Mouse (Mus musculus) cerebellum, adult 2 months (tissue): ENCODE measurements around the gene Vps4b.

Experiments used
- CTCF ChIP-seq: fragments of 200-500 bp; IDR thresholded peaks from 2 replicates; pipeline ENCODE4 v1.5.1; 2011; ENCODE audit warnings: low read depth, mild to moderate bottlenecking, control low read depth, low read length, moderate library complexity, borderline replicate concordance; ENCODE audit not compliant: insufficient read depth
- POLR2A ChIP-seq: fragments of 200-500 bp; IDR thresholded peaks from 2 replicates; pipeline ENCODE4 v1.6.1; 2011; ENCODE audit warnings: low read length, control low read depth, borderline replicate concordance; ENCODE audit not compliant: insufficient read depth

DNA sequence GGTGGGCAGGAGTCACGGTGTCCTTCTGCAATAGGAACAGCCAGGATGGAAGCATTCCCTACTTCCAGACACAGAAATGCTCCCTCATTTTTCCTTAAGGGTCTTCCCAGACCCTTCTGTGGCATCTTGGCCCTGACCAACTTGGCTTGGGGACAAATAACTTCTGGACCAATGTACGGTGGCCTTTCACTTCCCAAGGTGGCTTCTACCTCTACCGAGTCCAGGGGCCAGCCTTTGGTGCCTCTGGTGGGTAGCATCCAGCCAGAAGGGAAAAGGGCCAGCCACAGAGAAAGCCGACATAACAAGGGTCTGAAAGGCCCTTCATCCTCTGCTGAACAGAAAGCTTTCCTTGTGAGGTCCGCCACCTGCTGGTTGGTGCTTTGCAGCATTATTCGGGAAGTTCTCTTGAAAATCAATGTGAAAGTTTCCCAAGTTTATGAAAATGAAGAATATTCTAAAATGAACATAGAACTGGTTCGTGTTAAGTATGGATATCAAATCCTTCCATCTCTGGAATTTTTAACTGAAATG, 79.4 kb downstream of the Vps4b start:
- peak; percentile 71 for TF ChIP-seq CTCF
- TF ChIP-seq POLR2A, result no peak
